Mouse (Mus musculus) heart, adult 2 months (tissue): ENCODE measurements at regions not wholly inside any gene's neighbourhood (a gene's known extent, or its start where the extent isn't known, plus 50 kb on each side); places are given as distances from the start of the nearest gene placed in this dataset.
A peak's percentile ranks its signal among the peaks of the same experiment; 100 is the strongest.
"Not testable (repeated sequence)": the region's sequence is repeated elsewhere in the genome, so short reads cannot be mapped to it uniquely, and the experiment has no call there.

Source experiments
- DNase-seq, 2 experiments: peaks; one replicate each; pipeline ENCODE4 v3.0.0; 2021
- H3K27ac ChIP-seq: fragments of 200-600 bp; 2 replicates; pipeline ENCODE4 v1.8.1; 2022
- H3K27me3 ChIP-seq: fragments of 200-500 bp; 2 replicates; pipeline ENCODE4 v1.6.1; 2012; ENCODE audit warnings: mild to moderate bottlenecking, low read length, inconsistent platforms, mixed read lengths; ENCODE audit not compliant: control insufficient read depth, insufficient read depth
- H3K36me3 ChIP-seq: fragments of 200-500 bp; 2 replicates; pipeline ENCODE4 v1.6.1; 2012; ENCODE audit warnings: low read length, inconsistent platforms; ENCODE audit not compliant: control insufficient read depth, insufficient read depth
- H3K4me1 ChIP-seq: fragments of 200-500 bp; 2 replicates; pipeline ENCODE4 v1.6.1; 2011; ENCODE audit warnings: low read length; ENCODE audit not compliant: control insufficient read depth, insufficient read depth
- H3K4me3 ChIP-seq: fragments of 200-600 bp; 2 replicates; pipeline ENCODE4 v1.8.1; 2022
- H3K79me2 ChIP-seq: fragments of 200-500 bp; replicated peaks from 2 replicates; pipeline ENCODE4 v1.6.1; 2012; ENCODE audit warnings: mild to moderate bottlenecking, inconsistent platforms, low read length, moderate library complexity, mixed read lengths; ENCODE audit not compliant: control insufficient read depth, insufficient read depth
- H3K9ac ChIP-seq: fragments of 200-500 bp; 2 replicates; pipeline ENCODE4 v1.6.1; 2012; ENCODE audit warnings: low read depth, mild to moderate bottlenecking, control low read depth, inconsistent platforms, low read length, mixed read lengths
- CTCF ChIP-seq: fragments of 200-600 bp; IDR thresholded peaks from 2 replicates; pipeline ENCODE4 v1.8.1; 2022; ENCODE audit warnings: antibody characterized with exemption, mild to moderate bottlenecking, moderate library complexity
- EP300 ChIP-seq: fragments of 200-500 bp; IDR thresholded peaks from 2 replicates; pipeline ENCODE4 v1.6.1; 2011; ENCODE audit warnings: low read depth, low read length, control low read depth; ENCODE audit not compliant: insufficient read depth
- POLR2A ChIP-seq: fragments of 200-500 bp; IDR thresholded peaks from 2 replicates; pipeline ENCODE4 v1.6.1; 2011; ENCODE audit warnings: mild to moderate bottlenecking, low read depth, low read length, control low read depth; ENCODE audit not compliant: insufficient read depth
- WGBS: fragments of 180-500 bp; shearing (Covaris S2); methylation state at CpG from one replicate; pipeline ENCODE4 v1.1.7; 2018; 5-methylcytosine and 5-hydroxymethylcytosine counted together
- intact Hi-C: fragments of 180-260 bp; cut with DNase I; formaldehyde crosslinking; loops from one replicate; pipeline ENCODE4 v1.15.1; 2025

DNA sequence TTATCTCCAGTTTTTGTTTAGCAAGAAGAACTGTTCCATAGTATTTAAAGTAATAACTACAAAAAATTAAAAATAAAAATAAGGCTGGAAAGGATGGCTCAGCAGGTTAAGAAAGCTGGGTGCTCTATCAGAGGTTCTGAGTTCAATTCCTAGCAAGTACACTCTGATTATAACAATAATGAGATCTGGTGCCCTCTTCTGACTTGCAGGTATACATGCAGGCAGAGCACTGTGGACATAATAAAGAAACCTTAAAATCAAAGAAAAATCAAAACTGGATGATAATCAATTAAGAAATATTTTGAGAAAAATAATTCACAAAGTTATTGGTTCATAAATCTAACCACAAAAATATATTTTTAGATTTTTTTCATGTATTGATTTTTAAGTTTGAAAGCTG is 346.7 kb upstream of the Cdh8 start:
- no peaks in the 10 kb centered on the region for H3K36me3 ChIP-seq
- H3K9ac ChIP-seq = no peak overlapping the region
- intact Hi-C loops = no loop called here
- DNase-seq = no peak
- H3K4me1 ChIP-seq = no peaks in the 10 kb centered on the region
- H3K27ac ChIP-seq = no peak overlapping the region
- no peak overlapping the region for H3K4me3 ChIP-seq
- TF ChIP-seq POLR2A (no peak), EP300 (no peak), CTCF (peak; percentile 48)
- H3K79me2 ChIP-seq = no peaks in the 10 kb centered on the region
- no peaks in the 10 kb centered on the region for H3K27me3 ChIP-seq

DNA sequence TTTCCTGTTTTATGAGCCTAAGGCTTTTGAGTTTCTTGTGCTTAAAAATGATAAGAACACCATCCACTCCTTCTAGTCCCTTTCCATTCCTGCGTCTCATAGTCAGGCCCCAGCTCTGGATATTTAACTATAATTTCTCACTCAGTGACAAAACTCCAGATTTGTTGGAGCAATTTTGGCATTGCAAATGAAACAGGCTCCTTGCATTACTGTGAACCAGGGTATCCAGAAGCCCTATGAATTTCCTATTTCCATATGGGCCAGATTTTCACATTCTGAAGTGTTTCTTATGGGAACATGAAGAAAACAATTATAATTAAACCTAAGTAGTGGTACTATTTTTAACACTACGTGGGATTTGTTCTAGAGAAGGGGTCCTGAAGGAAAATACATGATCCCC is 319.9 kb upstream of the Cdh8 start:
- 71% methylated on average over 2 of the region's 2 CpGs for WGBS
- Histone ChIP-seq H3K36me3 (no peaks in the 10 kb centered on the region), H3K27me3 (no peaks in the 10 kb centered on the region), H3K79me2 (no peaks in the 10 kb centered on the region), H3K9ac (no peak overlapping the region), H3K4me1 (no peaks in the 10 kb centered on the region), H3K27ac (no peak overlapping the region), H3K4me3 (no peak overlapping the region)
- TF ChIP-seq EP300 (no peak), CTCF (no peak), POLR2A (no peak)
- intact Hi-C loops = no loop called here
- no peak for DNase-seq

DNA sequence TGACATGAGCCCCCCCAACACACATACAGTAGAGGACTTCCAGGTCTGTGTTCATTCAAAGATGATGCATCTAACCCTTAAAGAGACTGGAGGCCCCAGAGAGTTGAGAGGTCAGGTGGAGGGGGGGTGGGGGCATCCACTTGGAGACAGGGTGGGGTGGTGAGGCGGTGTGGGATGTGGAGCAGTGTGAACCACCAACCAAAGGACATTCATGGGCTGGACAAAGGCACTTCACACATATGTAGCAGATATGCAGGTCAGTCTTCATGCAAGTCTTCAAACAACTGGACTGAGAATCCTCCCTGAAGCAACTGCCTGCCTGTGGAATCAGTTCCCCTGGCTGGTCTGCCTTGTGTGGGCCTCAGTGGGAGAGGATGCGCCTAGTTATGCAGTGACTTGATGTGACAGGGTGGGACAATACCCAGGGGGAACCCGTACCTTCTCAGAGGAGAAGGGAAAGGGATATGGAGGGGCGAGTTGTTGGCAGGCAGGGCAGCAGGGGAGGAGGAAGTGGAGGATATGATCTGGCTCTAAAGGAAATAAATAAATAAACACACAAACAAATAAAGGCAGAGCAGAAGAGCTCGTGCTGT is 308.5 kb upstream of the Cdh8 start:
- intact Hi-C loops = no loop called here
- Histone ChIP-seq H3K79me2 (no peaks in the 10 kb centered on the region), H3K36me3 (no peaks in the 10 kb centered on the region), H3K4me1 (no peaks in the 10 kb centered on the region), H3K9ac (no peak overlapping the region), H3K4me3 (no peak overlapping the region), H3K27ac (no peak overlapping the region), H3K27me3 (no peaks in the 10 kb centered on the region)
- no peak for DNase-seq
- WGBS = 58% methylated on average over 5 of the region's 5 CpGs
- TF ChIP-seq CTCF (no peak), EP300 (no peak), POLR2A (no peak)

DNA sequence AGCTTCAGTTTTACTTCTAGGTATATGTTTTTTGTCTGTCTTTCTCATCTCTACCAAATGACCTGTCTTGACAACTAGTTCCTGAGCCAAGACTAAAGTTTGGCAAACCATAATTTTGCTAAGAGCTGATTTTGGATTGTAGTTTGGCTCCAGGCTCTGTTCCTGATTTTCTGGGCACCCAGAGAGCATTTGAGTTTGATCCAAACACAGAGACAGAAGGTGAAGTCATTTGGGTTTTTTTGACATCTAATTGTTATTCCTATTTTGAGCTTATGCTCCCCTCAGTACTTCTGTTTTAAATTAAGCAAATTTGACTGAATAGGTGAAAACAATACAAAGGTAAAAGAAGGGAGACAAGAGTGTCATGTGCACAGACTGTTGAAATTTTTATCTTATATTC is 302.7 kb upstream of the Cdh8 start:
- no peak for TF ChIP-seq POLR2A
- no peak for TF ChIP-seq EP300
- no peak for TF ChIP-seq CTCF

DNA sequence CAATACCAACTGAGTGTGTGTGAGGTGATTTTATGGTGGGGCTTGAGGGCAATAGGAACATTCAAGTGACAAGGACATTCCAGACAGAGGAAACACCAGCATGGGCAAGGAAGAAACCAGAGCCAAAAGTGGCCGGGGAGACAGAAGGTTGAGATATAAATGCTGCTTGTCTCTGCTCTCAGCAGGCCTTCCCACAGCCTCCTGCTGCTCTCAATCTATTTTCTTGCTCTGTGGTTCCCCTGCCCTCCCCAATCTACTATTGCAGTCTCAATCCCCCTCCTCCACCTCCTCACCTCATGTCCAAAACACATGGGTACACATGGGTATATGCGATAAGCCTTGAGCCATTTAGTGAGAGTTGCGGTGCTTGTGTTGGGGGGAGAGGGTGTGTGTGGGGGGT is 265.4 kb upstream of the Cdh8 start:
- H3K27me3 ChIP-seq = no peaks in the 10 kb centered on the region
- WGBS = 62% methylated on average over 3 of the region's 3 CpGs
- no peak overlapping the region for H3K4me3 ChIP-seq
- no peaks in the 10 kb centered on the region for H3K4me1 ChIP-seq
- intact Hi-C loops = no loop called here
- no peak for TF ChIP-seq CTCF
- no peak for TF ChIP-seq EP300
- no peak for TF ChIP-seq POLR2A
- no peak for DNase-seq
- H3K79me2 ChIP-seq = no peaks in the 10 kb centered on the region
- H3K36me3 ChIP-seq = no peaks in the 10 kb centered on the region
- no peak overlapping the region for H3K27ac ChIP-seq
- no peak overlapping the region for H3K9ac ChIP-seq

More for the DNA sequence above, 302.7 kb upstream of the Cdh8 start:
- H3K4me1 ChIP-seq = no peaks in the 10 kb centered on the region
- no peak for DNase-seq
- no peak overlapping the region for H3K9ac ChIP-seq
- H3K4me3 ChIP-seq = no peak overlapping the region
- H3K36me3 ChIP-seq = no peaks in the 10 kb centered on the region
- no peaks in the 10 kb centered on the region for H3K27me3 ChIP-seq
- intact Hi-C loops = no loop called here
- H3K27ac ChIP-seq = no peak overlapping the region
- no peaks in the 10 kb centered on the region for H3K79me2 ChIP-seq

DNA sequence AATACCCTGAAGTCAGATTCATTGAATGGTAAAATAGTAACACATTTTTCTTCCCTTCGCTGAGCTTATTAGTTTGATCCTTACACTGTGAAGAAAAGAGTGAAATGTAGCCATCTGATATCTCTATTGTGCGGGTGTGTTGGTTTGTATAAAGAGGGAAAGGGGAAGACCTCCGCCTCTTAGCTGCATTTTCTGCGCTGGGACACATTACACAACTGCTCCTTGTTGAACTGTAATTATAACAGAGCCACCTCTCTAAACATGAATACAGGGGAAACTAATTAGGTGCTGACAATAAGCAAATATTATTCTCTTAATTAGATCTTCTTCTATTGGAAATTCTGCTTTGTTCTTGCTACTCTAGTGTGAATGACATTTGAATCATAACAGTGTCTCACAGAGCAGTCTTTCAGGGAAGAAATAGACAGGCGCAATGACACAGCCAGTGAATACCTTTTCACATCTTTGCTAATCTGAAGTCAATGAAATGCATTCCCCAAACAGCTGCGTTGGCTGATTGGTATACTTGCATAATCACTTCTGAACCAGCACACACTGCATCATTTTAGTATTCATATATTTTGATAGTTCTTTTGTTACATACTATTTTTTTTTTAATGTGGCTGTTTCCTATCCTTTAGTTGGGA is 263.1 kb upstream of the Cdh8 start:
- H3K79me2 ChIP-seq, intact Hi-C loops, H3K4me1 ChIP-seq, H3K36me3 ChIP-seq, H3K9ac ChIP-seq, H3K4me3 ChIP-seq, H3K27me3 ChIP-seq, DNase-seq, H3K27ac ChIP-seq: not testable (repeated sequence)
- 82% methylated on average over 6 of the region's 6 CpGs for WGBS

DNA sequence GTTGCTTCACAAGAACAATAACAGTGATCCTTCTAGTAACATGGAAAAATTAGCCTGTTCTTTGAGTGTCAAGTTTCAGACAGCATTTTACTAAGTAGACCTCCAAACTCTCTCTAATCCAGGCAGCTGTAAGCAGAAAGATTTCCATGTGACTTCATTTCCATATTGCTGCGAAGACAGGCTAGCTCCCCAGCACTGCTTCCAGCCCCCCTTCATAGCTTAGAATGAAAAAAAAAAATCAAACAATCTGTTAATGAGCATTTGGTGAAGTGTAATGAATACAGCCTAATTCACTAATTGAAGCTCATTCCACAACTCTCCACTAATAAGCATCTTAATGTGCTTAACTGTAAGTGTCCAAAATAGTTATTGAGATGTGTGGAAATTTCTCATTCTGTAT is 251.4 kb upstream of the Cdh8 start:
- 37% methylated on average over 1 of the region's 1 CpGs for WGBS

More for the DNA sequence above, 251.4 kb upstream of the Cdh8 start:
- intact Hi-C loops, H3K79me2 ChIP-seq, H3K27me3 ChIP-seq, DNase-seq, H3K36me3 ChIP-seq, H3K9ac ChIP-seq, H3K4me1 ChIP-seq, H3K4me3 ChIP-seq, H3K27ac ChIP-seq: not testable (repeated sequence)
